9 mouse cellular contexts compared by ENCODE assay signal in genomic region chr10:91033942-91034341, GRCm38 (mm10). TPM values are rescaled to one million over a fixed set of nuclear protein-coding genes. Genes with fewer than 3 reads are reported as not detected.
DNase-seq lines count a peak whose midpoint lies in the region; ATAC-seq and TF ChIP-seq lines count a peak whose summit lies in the region.
"Had no signal": no experiment of that assay in that cellular context is flagged by ENCODE, and none has a peak within 500 bp of the region (broad histone marks: within the 10 kb centered on the region; RNA-seq: fewer than 3 reads in every experiment).

No protein-coding gene starts in this region.

- no peak overlapping the region for H3K4me3 ChIP-seq in cortical plate, adult 2 months (ENCODE audit: insufficient read depth, low read length)
- no peak overlapping the region for H3K4me3 ChIP-seq in kidney, embryonic 14.5 days (ENCODE audit: low read length)
- no peak overlapping the region for H3K4me3 ChIP-seq in liver, adult 2 months (ENCODE audit: insufficient read depth, low read depth, low read length)
- no peak overlapping the region for H3K4me3 ChIP-seq in neural tube, embryonic 12.5 days
- H3K4me3 ChIP-seq: erythroblast, embryonic 14.5 days had no signal

- no peak overlapping the region for H3K27ac ChIP-seq in cortical plate, adult 2 months (ENCODE audit: insufficient read depth, low read length)
- no peak overlapping the region for H3K27ac ChIP-seq in kidney, embryonic 14.5 days (ENCODE audit: low read depth, low read length)
- no peak overlapping the region for H3K27ac ChIP-seq in liver, adult 2 months (replicated peaks; ENCODE audit: insufficient read depth, low read depth, low read length)
- H3K27ac ChIP-seq in neural tube, embryonic 12.5 days, result no peak overlapping the region

- no peaks in the 10 kb centered on the region for H3K9me3 ChIP-seq in kidney, embryonic 14.5 days (ENCODE audit: control insufficient read depth, low read length)
- H3K9me3 ChIP-seq in neural tube, embryonic 12.5 days, result no peaks in the 10 kb centered on the region

- no peak for TF ChIP-seq POLR2A in cortical plate, adult 2 months (IDR thresholded peaks at IDR 0.05; ENCODE audit: extremely low read depth, insufficient read depth, low read length)
- no peak for TF ChIP-seq POLR2A in liver, adult 2 months (IDR thresholded peaks at IDR 0.05; ENCODE audit: extremely low read depth, insufficient read depth, low read length)

- ATAC-seq in kidney, embryonic 14.5 days (ENCODE audit: low FRiP score, low TSS enrichment), result peak; percentile 66; the same call in 1 of the 2 replicates
- ATAC-seq in neural tube, embryonic 12.5 days (ENCODE audit: low FRiP score, low read depth), result peak; percentile 54; the same call in 1 of the 2 replicates

- H3K27me3 ChIP-seq in kidney, embryonic 14.5 days (ENCODE audit: control insufficient read depth, insufficient read depth, low read length), result no peaks in the 10 kb centered on the region
- H3K27me3 ChIP-seq in liver, adult 2 months (ENCODE audit: control insufficient read depth, insufficient read depth, low read length), result no peaks in the 10 kb centered on the region
- no peaks in the 10 kb centered on the region for H3K27me3 ChIP-seq in neural tube, embryonic 12.5 days (replicated peaks)

- no peak overlapping the region for H3K9ac ChIP-seq in kidney, embryonic 14.5 days (ENCODE audit: low read depth, low read length)
- H3K9ac ChIP-seq in liver, adult 2 months (ENCODE audit: low read depth, low read length), result no peak overlapping the region
- no peak overlapping the region for H3K9ac ChIP-seq in neural tube, embryonic 12.5 days

- 25% methylated on average over 8 of the region's 8 CpGs for WGBS in kidney, embryonic 14.5 days
- WGBS in liver, adult 2 months, result 32% methylated on average over 8 of the region's 8 CpGs
- 28% methylated on average over 8 of the region's 8 CpGs for WGBS in neural tube, embryonic 12.5 days

- peak; percentile 89 for TF ChIP-seq CTCF in cortical plate, adult 2 months (IDR thresholded peaks at IDR 0.05; ENCODE audit: extremely low read depth, insufficient read depth, low read length)
- peak; percentile 92 for TF ChIP-seq CTCF in liver, adult 2 months (IDR thresholded peaks at IDR 0.05; ENCODE audit: low read depth, low read length)

- DNase-seq in 416B (ENCODE audit: low read depth) (peak; percentile 61), adipocyte (ENCODE audit: low spot score) (peak; percentile 73)
- peak; percentile 68 for DNase-seq in gastrocnemius, postnatal 10 days
- DNase-seq in liver, adult 2 months (ENCODE audit: extremely low read depth, low read depth, low spot score), result peak; percentile 37
- peak; percentile 50 for DNase-seq in telencephalon, adult 2 months (ENCODE audit: low read depth, low spot score)

- no peaks in the 10 kb centered on the region for H3K79me2 ChIP-seq in liver, adult 2 months (ENCODE audit: control insufficient read depth, insufficient read depth, low read length)

- H3K4me1 ChIP-seq in cortical plate, adult 2 months (ENCODE audit: control insufficient read depth, insufficient read depth, low read length), result peaks cover 1% of the 10 kb centered on the region; the same call in 1 of the 2 replicates
- no peaks in the 10 kb centered on the region for H3K4me1 ChIP-seq in kidney, embryonic 14.5 days (ENCODE audit: control insufficient read depth, insufficient read depth, low read length)
- H3K4me1 ChIP-seq in liver, adult 2 months (ENCODE audit: control insufficient read depth, insufficient read depth, low read length), result no peaks in the 10 kb centered on the region
- H3K4me1 ChIP-seq in neural tube, embryonic 12.5 days, result no peaks in the 10 kb centered on the region

- H3K36me3 ChIP-seq in kidney, embryonic 14.5 days (ENCODE audit: control insufficient read depth, insufficient read depth, low read length), result peaks cover 27% of the 10 kb centered on the region; the same call in 1 of the 2 replicates
- H3K36me3 ChIP-seq in liver, adult 2 months (ENCODE audit: control insufficient read depth, insufficient read depth, low read length), result peaks cover 3% of the 10 kb centered on the region; the same call in 1 of the 2 replicates
- peaks cover 29% of the 10 kb centered on the region for H3K36me3 ChIP-seq in neural tube, embryonic 12.5 days

- H3K4me2 ChIP-seq in kidney, embryonic 14.5 days (replicated peaks; ENCODE audit: low read depth, low read length), result no peak overlapping the region
- H3K4me2 ChIP-seq in neural tube, embryonic 12.5 days (replicated peaks), result no peak overlapping the region

RNA-seq across cellular contexts. Expression of gene Apaf1, which starts 48.6 kb away (rescaled TPM):
- 8.3 and 9.3 TPM in 2 replicates for polyA plus RNA-seq in cortical plate, adult 2 months (2012; rRNA removed)
- total RNA-seq in gastrocnemius, postnatal 10 days (2021), result 10 to 100 TPM in 1 of 2 experiments, 1 to 10 TPM in 1; 6.7 to 10.0 TPM
- 17.8 and 26.2 TPM in 2 replicates for polyA plus RNA-seq in kidney, embryonic 14.5 days (2014; fragmentation: Nextera tagmentation; extraction: Ambion mirVana)
- total RNA-seq in liver, adult 2 months (2014; rRNA removed), result 3.1 and 3.4 TPM in 2 replicates
- 0.80 and 1.6 TPM in 2 replicates for polyA plus RNA-seq in liver, adult 2 months (2012; rRNA removed)
- polyA plus RNA-seq in neural tube, embryonic 12.5 days (2016; fragmentation: Nextera tagmentation; extraction: Ambion mirVana), result 27.5 and 30.2 TPM in 2 replicates

RNA-seq across cellular contexts. Expression of gene Ikbip, which starts 48.8 kb away (rescaled TPM):
- 10.4 and 12.1 TPM in 2 replicates for polyA plus RNA-seq in cortical plate, adult 2 months (2012; rRNA removed)
- 10 to 100 TPM; 25.2 to 32.3 TPM for total RNA-seq in gastrocnemius, postnatal 10 days (2021)
- 37.9 and 39.6 TPM in 2 replicates for polyA plus RNA-seq in kidney, embryonic 14.5 days (2014; fragmentation: Nextera tagmentation; extraction: Ambion mirVana)
- 6.9 TPM in 2 replicates for total RNA-seq in liver, adult 2 months (2014; rRNA removed)
- polyA plus RNA-seq in liver, adult 2 months (2012; rRNA removed), result 0.38 and 0.77 TPM in 2 replicates
- polyA plus RNA-seq in neural tube, embryonic 12.5 days (2016; fragmentation: Nextera tagmentation; extraction: Ambion mirVana), result 27.2 and 27.3 TPM in 2 replicates
- polyA plus RNA-seq: erythroblast, embryonic 14.5 days had no signal
